Mouse (Mus musculus): Measurements from ENCODE around the gene Nfix. TPM values are rescaled to one million over a fixed set of nuclear protein-coding genes. Genes with fewer than 3 reads are reported as not detected.

Nfix gene
- total and polyA plus RNA-seq, 2 experiments from 2014 or later: 92.5 to 123 TPM

- peak; percentile 78 for TF ChIP-seq CTCF (IDR thresholded peaks at IDR 0.05; ENCODE audit: low read depth)
Observed at GRCm38 (mm10) chr8:84810896-84811295, 10.8 kb upstream of the Nfix start.

DNA sequence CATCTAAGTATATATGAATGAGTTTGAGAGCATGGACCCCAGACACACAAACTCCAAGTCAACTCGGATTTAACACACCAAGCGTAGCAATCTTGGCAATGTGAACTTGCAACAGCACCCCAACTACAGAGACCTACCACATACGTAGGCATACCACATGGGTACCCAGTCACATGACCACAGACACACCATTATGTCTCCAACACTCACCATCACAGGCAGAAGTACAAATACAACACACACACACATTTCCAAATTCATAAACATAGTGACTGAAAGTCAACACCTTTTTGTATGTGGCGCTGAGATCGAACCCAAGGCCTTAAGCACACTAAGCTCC lies 9.8 kb upstream of the Nfix start:
- no peak for ATAC-seq
- TF ChIP-seq CTCF (IDR thresholded peaks at IDR 0.05; ENCODE audit: low read depth): no peak
- no peak overlapping the region for H3K27ac ChIP-seq
- no peaks in the 10 kb centered on the region for H3K9me3 ChIP-seq (ENCODE audit: low read length)
- no peak overlapping the region for H3K4me2 ChIP-seq (ENCODE audit: low read depth, low read length)
- 68% methylated on average over 5 of the region's 5 CpGs for WGBS
- H3K36me3 ChIP-seq (ENCODE audit: insufficient read depth, low read length): no peaks in the 10 kb centered on the region
- 0 out of 2 replicates have a peak, but pooled peaks cover 9% of the 10 kb centered on the region for H3K4me1 ChIP-seq (ENCODE audit: insufficient read depth, low read length)
- DNase-seq (ENCODE audit: low spot score): no peak
- H3K27me3 ChIP-seq (ENCODE audit: insufficient read depth, low read length): no peaks in the 10 kb centered on the region
- H3K9ac ChIP-seq (replicated peaks; ENCODE audit: low read length): no peak overlapping the region
- H3K4me3 ChIP-seq (ENCODE audit: low read length): no peak overlapping the region

More at GRCm38 (mm10) chr8:84810896-84811295, 10.8 kb upstream of the Nfix start:
- Histone ChIP-seq H3K27me3 (ENCODE audit: insufficient read depth, low read length) (no peaks in the 10 kb centered on the region), H3K9ac (replicated peaks; ENCODE audit: low read length) (0 out of 2 replicates have a peak overlapping the region, but pooled peaks have one; percentile 39), H3K4me3 (ENCODE audit: low read length) (peak overlapping the region; percentile 29), H3K36me3 (ENCODE audit: insufficient read depth, low read length) (no peaks in the 10 kb centered on the region), H3K4me1 (ENCODE audit: insufficient read depth, low read length) (0 out of 2 replicates have a peak, but pooled peaks cover 15% of the 10 kb centered on the region), H3K9me3 (ENCODE audit: low read length) (no peaks in the 10 kb centered on the region), H3K4me2 (ENCODE audit: low read depth, low read length) (peak overlapping the region; percentile 56), H3K27ac (peak overlapping the region; percentile 5; the same call in 1 of the 2 replicates)
- WGBS: under 1% methylated on average over 32 of the region's 32 CpGs
- DNase-seq (ENCODE audit: low spot score) (peak; percentile 95), ATAC-seq (peak; percentile 87)

DNA sequence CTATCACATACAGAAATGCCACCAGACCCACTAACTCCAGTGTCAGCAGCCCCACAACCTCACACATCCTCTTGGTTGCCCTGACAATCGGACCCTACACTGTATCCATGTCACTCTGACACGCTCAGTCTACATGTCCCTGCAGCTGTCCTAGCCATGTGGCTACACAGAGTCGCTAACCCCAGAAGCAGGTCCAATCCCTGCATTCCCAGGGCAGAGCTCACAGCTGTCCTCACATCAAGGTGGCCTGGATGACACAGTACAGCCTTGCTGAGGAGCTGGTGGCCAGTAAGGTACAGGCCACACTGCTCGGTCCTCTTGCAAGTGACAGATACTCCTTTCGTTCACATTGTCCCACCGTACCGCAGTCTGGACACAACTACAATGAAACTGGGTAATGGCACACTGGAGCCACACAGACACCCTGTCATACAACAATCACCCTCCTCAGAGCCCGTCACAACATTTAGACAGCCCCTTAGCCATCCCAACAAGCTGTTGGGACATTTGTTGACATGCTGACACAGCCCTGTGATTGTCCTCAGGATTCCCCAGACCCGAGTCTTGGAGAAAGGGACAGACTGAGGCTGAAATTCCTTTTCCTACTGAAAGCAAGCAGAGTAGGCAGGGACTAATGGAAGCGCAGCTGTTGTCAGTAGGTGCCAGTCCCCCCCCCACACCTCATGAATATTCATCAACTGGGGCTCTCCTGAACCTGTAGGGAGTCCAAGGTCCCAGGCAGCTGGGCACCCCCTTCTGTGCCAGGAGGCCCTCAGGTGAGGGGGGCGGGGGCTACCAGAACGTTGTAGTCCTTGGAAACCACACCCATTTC lies 9.2 kb upstream of the Nfix start:
- no peaks in the 10 kb centered on the region for H3K27me3 ChIP-seq (ENCODE audit: insufficient read depth, low read length)
- no peak overlapping the region for H3K27ac ChIP-seq
- no peaks in the 10 kb centered on the region for H3K36me3 ChIP-seq (ENCODE audit: insufficient read depth, low read length)
- H3K9ac ChIP-seq (replicated peaks; ENCODE audit: low read length): no peak overlapping the region
- 0 out of 2 replicates have a peak, but pooled peaks cover 5% of the 10 kb centered on the region for H3K4me1 ChIP-seq (ENCODE audit: insufficient read depth, low read length)
- no peak for ATAC-seq
- H3K4me3 ChIP-seq (ENCODE audit: low read length): no peak overlapping the region
- TF ChIP-seq CTCF (IDR thresholded peaks at IDR 0.05; ENCODE audit: low read depth): no peak
- H3K9me3 ChIP-seq (ENCODE audit: low read length): no peaks in the 10 kb centered on the region
- 43% methylated on average over 12 of the region's 12 CpGs for WGBS
- no peak overlapping the region for H3K4me2 ChIP-seq (ENCODE audit: low read depth, low read length)
- DNase-seq (ENCODE audit: low spot score): no peak

GRCm38 (mm10) chr8:84806031-84806430 lies 5.9 kb upstream of the Nfix start:
- H3K4me3 ChIP-seq (ENCODE audit: low read length): no peak overlapping the region
- H3K27me3 ChIP-seq (ENCODE audit: insufficient read depth, low read length): no peaks in the 10 kb centered on the region
- no peak for TF ChIP-seq CTCF (IDR thresholded peaks at IDR 0.05; ENCODE audit: low read depth)
- H3K36me3 ChIP-seq (ENCODE audit: insufficient read depth, low read length): no peaks in the 10 kb centered on the region
- ATAC-seq (no peak), DNase-seq (ENCODE audit: low spot score) (no peak)
- no peaks in the 10 kb centered on the region for H3K9me3 ChIP-seq (ENCODE audit: low read length)
- H3K4me2 ChIP-seq (ENCODE audit: low read depth, low read length): no peak overlapping the region
- H3K4me1 ChIP-seq (ENCODE audit: insufficient read depth, low read length): 0 out of 2 replicates have a peak, but pooled peaks cover under 1% of the 10 kb centered on the region
- 95% methylated on average over 5 of the region's 5 CpGs for WGBS
- H3K27ac ChIP-seq: no peak overlapping the region
- no peak overlapping the region for H3K9ac ChIP-seq (replicated peaks; ENCODE audit: low read length)

GRCm38 (mm10) chr8:84799136-84799931 lies 810 bp downstream of the Nfix start:
- H3K36me3 ChIP-seq (ENCODE audit: insufficient read depth, low read length): no peaks in the 10 kb centered on the region
- H3K9me3 ChIP-seq (ENCODE audit: low read length): no peaks in the 10 kb centered on the region
- H3K27ac ChIP-seq: peak overlapping the region; percentile 93
- peak overlapping the region; percentile 83 for H3K4me3 ChIP-seq (ENCODE audit: low read length)
- H3K4me1 ChIP-seq (ENCODE audit: insufficient read depth, low read length): peaks cover 12% of the 10 kb centered on the region
- peak overlapping the region; percentile 80 for H3K4me2 ChIP-seq (ENCODE audit: low read depth, low read length)
- under 1% methylated on average over 69 of the region's 108 CpGs for WGBS
- TF ChIP-seq CTCF (IDR thresholded peaks at IDR 0.05; ENCODE audit: low read depth): no peak
- ATAC-seq (no peak), DNase-seq (ENCODE audit: low spot score) (peak; percentile 67)
- peaks cover 5% of the 10 kb centered on the region; the same call in 1 of the 2 replicates for H3K27me3 ChIP-seq (ENCODE audit: insufficient read depth, low read length)
- H3K9ac ChIP-seq (replicated peaks; ENCODE audit: low read length): peak overlapping the region; percentile 97

DNA sequence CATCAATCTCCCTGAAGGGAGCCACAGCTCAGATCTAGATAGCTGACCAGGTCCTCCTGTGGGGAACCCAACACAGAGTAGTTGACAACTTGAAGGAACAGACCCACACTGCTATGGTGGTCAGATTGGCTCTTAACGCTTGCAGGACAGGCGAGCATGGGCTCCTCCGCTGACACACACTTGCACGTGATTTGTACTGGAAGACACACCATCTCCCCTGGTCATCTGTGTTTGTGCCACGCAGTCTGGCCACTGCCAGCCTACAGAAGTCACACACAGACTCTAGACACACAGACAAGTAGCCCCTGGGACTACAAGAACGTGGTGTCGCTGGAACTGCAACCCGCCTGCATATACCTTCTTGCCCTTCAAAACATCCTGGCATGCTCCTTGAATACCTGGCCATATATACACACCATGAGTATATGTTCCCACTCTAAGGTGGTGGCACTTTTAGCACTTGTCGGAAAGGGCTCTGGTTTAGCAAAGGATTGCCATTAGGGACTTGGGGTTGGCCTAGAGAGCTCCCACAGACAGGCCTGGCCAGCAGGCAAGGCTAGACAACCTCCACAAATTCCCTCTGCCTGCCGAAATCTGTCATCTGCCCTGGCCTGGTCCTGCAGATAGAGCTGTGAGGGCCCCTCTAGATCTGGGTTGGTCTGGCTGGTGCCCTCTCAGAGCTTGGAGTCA lies 1.6 kb downstream of the Nfix start:
- H3K36me3 ChIP-seq (ENCODE audit: insufficient read depth, low read length): no peaks in the 10 kb centered on the region
- no peaks in the 10 kb centered on the region for H3K9me3 ChIP-seq (ENCODE audit: low read length)
- no peak for ATAC-seq
- H3K4me3 ChIP-seq (ENCODE audit: low read length): peak overlapping the region; percentile 83
- TF ChIP-seq CTCF (IDR thresholded peaks at IDR 0.05; ENCODE audit: low read depth): no peak
- H3K27me3 ChIP-seq (ENCODE audit: insufficient read depth, low read length): peaks cover 5% of the 10 kb centered on the region; the same call in 1 of the 2 replicates
- peak overlapping the region; percentile 93 for H3K27ac ChIP-seq
- WGBS: 33% methylated on average over 10 of the region's 10 CpGs
- peaks cover 12% of the 10 kb centered on the region for H3K4me1 ChIP-seq (ENCODE audit: insufficient read depth, low read length)
- H3K4me2 ChIP-seq (ENCODE audit: low read depth, low read length): peak overlapping the region; percentile 80
- H3K9ac ChIP-seq (replicated peaks; ENCODE audit: low read length): peak overlapping the region; percentile 97
- no peak for DNase-seq (ENCODE audit: low spot score)

All from hindbrain, postnatal 0 days (tissue).